Mouse (Mus musculus): ENCODE results near the gene Cldn18. TPM values are rescaled to one million over a fixed set of nuclear protein-coding genes. Genes with fewer than 3 reads are reported as not detected.

Gene Cldn18
- polyA plus RNA-seq, 1 experiment from 2014 or later, result not detected

DNA sequence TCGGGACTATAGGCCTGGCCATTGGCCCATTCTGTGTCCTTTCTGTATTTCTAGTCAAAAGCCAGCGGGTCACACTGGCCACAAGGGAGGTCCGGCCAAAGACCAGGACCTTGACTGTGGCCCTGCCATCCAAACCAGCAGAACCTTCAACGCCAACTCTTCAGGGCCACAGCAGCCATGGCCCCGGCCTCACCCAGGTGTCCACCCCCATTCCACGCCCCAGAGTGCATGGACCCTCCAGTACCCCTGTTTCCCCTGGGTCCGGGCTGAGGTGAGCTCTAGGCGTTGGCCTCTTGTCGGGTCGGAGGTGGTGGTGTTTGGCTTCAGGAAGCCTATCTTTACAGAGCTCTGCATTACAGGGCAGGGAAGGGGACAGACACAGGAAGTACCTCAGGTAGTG lies 54.2 kb downstream of the Cldn18 start:
- H3K4me2 ChIP-seq (ENCODE audit: low read length), result no peak overlapping the region
- 93% methylated on average over 10 of the region's 10 CpGs for WGBS
- H3K9ac ChIP-seq (ENCODE audit: low read length), result no peak overlapping the region
- H3K36me3 ChIP-seq (ENCODE audit: control insufficient read depth, insufficient read depth, low read length), result peaks cover 38% of the 10 kb centered on the region
- no peaks in the 10 kb centered on the region for H3K4me1 ChIP-seq (ENCODE audit: control insufficient read depth, insufficient read depth, low read length)
- ATAC-seq (peak; percentile 15; the same call in 1 of the 2 replicates), DNase-seq (ENCODE audit: low spot score) (no peak)
- no peaks in the 10 kb centered on the region for H3K27me3 ChIP-seq (replicated peaks; ENCODE audit: control insufficient read depth, insufficient read depth, low read length)
- H3K4me3 ChIP-seq (ENCODE audit: low read depth, low read length), result no peak overlapping the region
- no peak overlapping the region for H3K27ac ChIP-seq (ENCODE audit: low read depth, low read length)
- H3K9me3 ChIP-seq (replicated peaks; ENCODE audit: control insufficient read depth, low read length), result no peaks in the 10 kb centered on the region

DNA sequence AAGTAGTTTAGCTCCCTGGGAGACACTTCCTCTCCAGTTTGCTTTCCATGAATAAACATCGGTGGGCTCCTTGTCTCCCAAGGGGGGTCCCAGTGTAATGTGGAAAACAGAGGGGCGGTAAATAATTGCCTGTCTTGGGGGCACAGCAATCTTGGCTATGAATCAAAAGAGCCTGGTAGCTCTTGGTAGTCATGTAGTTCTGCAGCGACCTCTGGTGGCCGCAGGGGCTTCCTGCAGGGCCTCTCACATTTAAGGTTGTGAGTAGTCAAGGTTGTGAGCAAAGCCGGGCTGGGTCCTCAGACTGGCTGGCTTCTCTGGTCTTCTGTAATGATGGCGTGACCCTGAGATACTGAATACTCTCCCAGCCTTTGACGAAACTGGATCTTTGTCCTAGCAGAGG lies 54.7 kb downstream of the Cldn18 start:
- Histone ChIP-seq H3K4me2 (ENCODE audit: low read length) (no peak overlapping the region), H3K4me3 (ENCODE audit: low read depth, low read length) (no peak overlapping the region), H3K27me3 (replicated peaks; ENCODE audit: control insufficient read depth, insufficient read depth, low read length) (no peaks in the 10 kb centered on the region), H3K9me3 (replicated peaks; ENCODE audit: control insufficient read depth, low read length) (no peaks in the 10 kb centered on the region), H3K27ac (ENCODE audit: low read depth, low read length) (no peak overlapping the region), H3K36me3 (ENCODE audit: control insufficient read depth, insufficient read depth, low read length) (peaks cover 36% of the 10 kb centered on the region), H3K9ac (ENCODE audit: low read length) (no peak overlapping the region), H3K4me1 (ENCODE audit: control insufficient read depth, insufficient read depth, low read length) (no peaks in the 10 kb centered on the region)
- WGBS, result 22% methylated on average over 7 of the region's 7 CpGs
- peak; percentile 70 for ATAC-seq
- peak; percentile 91 for DNase-seq (ENCODE audit: low spot score)

DNA sequence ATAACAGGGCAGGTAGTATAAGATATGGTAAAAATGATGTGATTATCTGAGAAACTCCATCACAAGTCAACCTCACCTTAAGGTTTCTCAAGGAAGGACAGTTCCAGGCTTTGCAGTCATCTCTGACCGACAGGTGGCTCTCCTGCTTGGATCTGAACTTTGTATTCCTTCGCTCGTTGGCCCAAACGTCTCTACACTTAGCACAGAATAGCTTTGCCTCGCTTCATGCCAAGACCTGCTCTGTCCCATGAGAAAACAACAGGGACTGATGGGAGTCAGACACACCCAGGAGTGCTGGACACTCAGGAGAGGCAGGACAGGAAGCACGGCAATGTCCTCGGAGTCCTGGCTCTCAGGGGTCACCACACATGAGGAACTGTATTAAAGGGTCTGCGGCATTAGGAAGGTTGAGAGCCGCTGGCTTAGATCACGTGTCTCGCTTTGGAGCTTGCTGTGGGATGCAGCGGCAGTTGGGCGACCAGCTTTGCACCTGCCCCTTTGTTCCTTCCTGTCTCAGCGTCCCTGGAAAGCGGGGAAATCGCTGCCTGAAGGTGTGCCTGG lies 55.4 kb downstream of the Cldn18 start:
- Histone ChIP-seq H3K36me3 (ENCODE audit: control insufficient read depth, insufficient read depth, low read length) (peaks cover 31% of the 10 kb centered on the region), H3K27me3 (replicated peaks; ENCODE audit: control insufficient read depth, insufficient read depth, low read length) (no peaks in the 10 kb centered on the region), H3K9me3 (replicated peaks; ENCODE audit: control insufficient read depth, low read length) (no peaks in the 10 kb centered on the region), H3K4me3 (ENCODE audit: low read depth, low read length) (no peak overlapping the region), H3K9ac (ENCODE audit: low read length) (no peak overlapping the region), H3K4me1 (ENCODE audit: control insufficient read depth, insufficient read depth, low read length) (no peaks in the 10 kb centered on the region), H3K4me2 (ENCODE audit: low read length) (no peak overlapping the region), H3K27ac (ENCODE audit: low read depth, low read length) (no peak overlapping the region)
- ATAC-seq (0 out of 2 replicates have a peak, but pooled peaks have one; percentile 18), DNase-seq (ENCODE audit: low spot score) (no peak)
- WGBS, result 81% methylated on average over 16 of the region's 16 CpGs

DNA sequence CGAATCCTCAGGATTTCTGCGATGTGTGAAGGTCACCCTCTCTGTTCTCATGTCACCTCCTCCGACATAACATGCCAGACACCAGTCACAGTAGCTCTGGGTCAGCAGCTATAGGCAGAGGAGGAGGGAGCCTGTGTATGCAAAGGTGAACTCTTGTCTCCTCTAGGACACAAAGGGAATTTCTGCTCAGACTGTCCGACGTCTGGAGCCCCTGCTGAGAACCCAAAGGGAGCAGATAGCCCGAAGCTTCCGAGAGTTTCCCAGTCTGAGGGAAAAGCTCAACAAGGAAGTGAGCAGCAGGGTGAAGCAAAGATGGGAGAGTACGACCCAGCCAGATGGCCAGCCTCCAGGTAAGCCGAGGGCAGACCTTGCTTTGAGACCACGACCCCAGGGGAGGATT lies 56.3 kb downstream of the Cldn18 start:
- Histone ChIP-seq H3K4me2 (ENCODE audit: low read length) (no peak overlapping the region), H3K27ac (ENCODE audit: low read depth, low read length) (no peak overlapping the region), H3K27me3 (replicated peaks; ENCODE audit: control insufficient read depth, insufficient read depth, low read length) (no peaks in the 10 kb centered on the region), H3K36me3 (ENCODE audit: control insufficient read depth, insufficient read depth, low read length) (peaks cover 36% of the 10 kb centered on the region), H3K4me3 (ENCODE audit: low read depth, low read length) (no peak overlapping the region), H3K9me3 (replicated peaks; ENCODE audit: control insufficient read depth, low read length) (no peaks in the 10 kb centered on the region), H3K4me1 (ENCODE audit: control insufficient read depth, insufficient read depth, low read length) (no peaks in the 10 kb centered on the region), H3K9ac (ENCODE audit: low read length) (no peak overlapping the region)
- no peak for DNase-seq (ENCODE audit: low spot score)
- WGBS, result 77% methylated on average over 10 of the region's 10 CpGs
- no peak for ATAC-seq

DNA sequence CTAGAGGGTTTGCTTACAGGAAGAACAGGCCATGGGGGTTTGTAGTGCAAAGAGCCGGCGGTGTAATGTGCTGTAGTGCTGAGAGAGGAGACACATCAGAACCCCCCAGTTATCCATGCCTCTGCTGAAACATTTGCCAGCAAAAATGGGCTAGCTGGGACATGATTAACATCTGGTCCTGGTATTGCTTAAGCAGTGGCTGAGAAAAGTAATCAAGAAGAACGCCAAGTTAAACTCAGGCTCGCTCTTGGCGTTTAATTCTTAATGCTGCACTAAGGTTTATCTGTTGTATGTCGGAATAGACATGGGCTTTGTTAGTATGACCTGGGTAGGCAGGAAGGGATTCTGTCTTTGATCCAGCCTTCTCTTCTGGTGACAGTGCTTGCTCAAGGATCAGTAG lies 71.0 kb downstream of the Cldn18 start:
- Histone ChIP-seq H3K4me3 (ENCODE audit: low read depth, low read length) (no peak overlapping the region), H3K27ac (ENCODE audit: low read depth, low read length) (no peak overlapping the region), H3K4me2 (ENCODE audit: low read length) (no peak overlapping the region), H3K9ac (ENCODE audit: low read length) (no peak overlapping the region), H3K27me3 (replicated peaks; ENCODE audit: control insufficient read depth, insufficient read depth, low read length) (no peaks in the 10 kb centered on the region), H3K4me1 (ENCODE audit: control insufficient read depth, insufficient read depth, low read length) (no peaks in the 10 kb centered on the region), H3K36me3 (ENCODE audit: control insufficient read depth, insufficient read depth, low read length) (peaks cover 58% of the 10 kb centered on the region), H3K9me3 (replicated peaks; ENCODE audit: control insufficient read depth, low read length) (no peaks in the 10 kb centered on the region)
- ATAC-seq (no peak), DNase-seq (ENCODE audit: low spot score) (no peak)
- WGBS, result 96% methylated on average over 6 of the region's 6 CpGs

DNA sequence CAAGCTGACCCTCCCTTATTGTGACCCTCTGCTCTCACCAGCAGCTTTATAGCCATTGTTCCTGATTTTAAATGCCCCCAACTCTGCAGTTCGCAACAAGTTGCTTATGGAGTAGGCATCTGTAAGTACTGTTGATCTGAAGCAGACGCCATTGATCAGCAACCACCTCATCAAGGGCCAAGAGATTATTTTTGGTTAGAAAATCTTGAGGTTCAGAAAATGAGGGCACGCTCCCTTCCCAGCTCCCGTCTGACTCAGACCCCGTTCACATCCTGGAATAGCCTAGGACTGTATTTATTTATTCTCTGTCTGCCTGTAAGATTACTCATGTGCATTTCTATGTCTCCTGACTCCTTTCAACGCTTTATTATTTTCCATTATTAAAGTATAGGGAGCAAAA lies 71.7 kb downstream of the Cldn18 start:
- no peak for ATAC-seq
- H3K27me3 ChIP-seq (replicated peaks; ENCODE audit: control insufficient read depth, insufficient read depth, low read length), result no peaks in the 10 kb centered on the region
- no peak overlapping the region for H3K9ac ChIP-seq (ENCODE audit: low read length)
- WGBS, result 91% methylated on average over 6 of the region's 6 CpGs
- H3K4me2 ChIP-seq (ENCODE audit: low read length), result no peak overlapping the region
- H3K27ac ChIP-seq (ENCODE audit: low read depth, low read length), result no peak overlapping the region
- DNase-seq (ENCODE audit: low spot score), result no peak
- H3K9me3 ChIP-seq (replicated peaks; ENCODE audit: control insufficient read depth, low read length), result no peaks in the 10 kb centered on the region
- peaks cover 55% of the 10 kb centered on the region for H3K36me3 ChIP-seq (ENCODE audit: control insufficient read depth, insufficient read depth, low read length)
- no peaks in the 10 kb centered on the region for H3K4me1 ChIP-seq (ENCODE audit: control insufficient read depth, insufficient read depth, low read length)
- H3K4me3 ChIP-seq (ENCODE audit: low read depth, low read length), result no peak overlapping the region

DNA sequence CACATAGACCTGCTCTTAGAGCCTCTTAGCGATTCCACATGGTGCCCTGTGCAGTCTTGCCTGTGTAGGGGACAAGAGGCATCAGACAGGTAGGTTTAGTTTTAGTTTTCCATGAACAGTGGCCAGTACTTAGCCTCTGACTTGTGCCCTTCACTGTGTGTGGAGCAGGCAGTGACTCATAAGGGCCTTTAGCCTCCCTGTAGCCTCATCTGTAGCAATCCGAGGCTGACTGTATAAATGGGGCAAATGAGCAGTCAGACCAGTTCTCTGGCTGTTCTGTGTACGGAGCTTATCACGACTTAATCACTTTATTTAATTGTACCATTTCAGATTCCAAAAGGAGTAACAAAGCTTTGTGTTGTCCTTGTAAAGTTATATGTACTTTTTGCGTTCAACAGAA lies 77.1 kb downstream of the Cldn18 start:
- Histone ChIP-seq H3K36me3 (ENCODE audit: control insufficient read depth, insufficient read depth, low read length) (peaks cover 44% of the 10 kb centered on the region), H3K4me1 (ENCODE audit: control insufficient read depth, insufficient read depth, low read length) (no peaks in the 10 kb centered on the region), H3K27me3 (replicated peaks; ENCODE audit: control insufficient read depth, insufficient read depth, low read length) (no peaks in the 10 kb centered on the region), H3K27ac (ENCODE audit: low read depth, low read length) (no peak overlapping the region), H3K9me3 (replicated peaks; ENCODE audit: control insufficient read depth, low read length) (no peaks in the 10 kb centered on the region), H3K4me2 (ENCODE audit: low read length) (no peak overlapping the region), H3K4me3 (ENCODE audit: low read depth, low read length) (no peak overlapping the region), H3K9ac (ENCODE audit: low read length) (no peak overlapping the region)
- 85% methylated on average over 5 of the region's 5 CpGs for WGBS
- DNase-seq (ENCODE audit: low spot score) (no peak), ATAC-seq (no peak)

Other genes starting within 250 kb of the Cldn18 start
- gene Armc8, start 148.4 kb downstream of the Cldn18 start, polyA plus RNA-seq (2014; fragmentation: Nextera tagmentation; extraction: Ambion mirVana), result 60.6 and 68.7 TPM in 2 replicates
- gene Dbr1, start 141.5 kb downstream of the Cldn18 start, polyA plus RNA-seq (2014; fragmentation: Nextera tagmentation; extraction: Ambion mirVana), result 22.0 and 23.5 TPM in 2 replicates
- not detected in 2 replicates for gene A4gnt, start 104.8 kb downstream of the Cldn18 start, polyA plus RNA-seq (2014; fragmentation: Nextera tagmentation; extraction: Ambion mirVana)
- 6.4 and 7.2 TPM in 2 replicates for gene Dzip1l, start 87.8 kb downstream of the Cldn18 start, polyA plus RNA-seq (2014; fragmentation: Nextera tagmentation; extraction: Ambion mirVana)
- gene Sox14, start 158.9 kb upstream of the Cldn18 start, polyA plus RNA-seq (2014; fragmentation: Nextera tagmentation; extraction: Ambion mirVana), result 2.8 and 3.6 TPM in 2 replicates

Data from forebrain, embryonic 14.5 days (tissue).